Mouse (Mus musculus): ENCODE data around the gene Slco2b1. TPM values are rescaled to one million over a fixed set of nuclear protein-coding genes. Genes with fewer than 3 reads are reported as not detected.
"Not testable (repeated sequence)": the region's sequence is repeated elsewhere in the genome, so short reads cannot be mapped to it uniquely, and the experiment has no call there.

Gene Slco2b1
- total RNA-seq, 2 experiments from 2014 or later = 6.4 to 7.5 TPM

- intact Hi-C loops (cut with DNase I; ENCODE audit: low total_unique reads) = no loop called here
- DNase-seq = no peak
These were observed 12.6 kb downstream of the Slco2b1 start for GRCm38 (mm10) chr7:99698576-99698975.

- no peak for DNase-seq
- intact Hi-C loops (cut with DNase I; ENCODE audit: low total_unique reads) = no loop called here
These were observed 15.6 kb downstream of the Slco2b1 start for GRCm38 (mm10) chr7:99695471-99696057.

- intact Hi-C loops (cut with DNase I; ENCODE audit: low total_unique reads) = not testable (repeated sequence)
These were observed 16.7 kb downstream of the Slco2b1 start for GRCm38 (mm10) chr7:99694424-99694823.

GRCm38 (mm10) chr7:99693976-99694375 is 17.2 kb downstream of the Slco2b1 start:
- intact Hi-C loops (cut with DNase I; ENCODE audit: low total_unique reads) = no loop called here
- no peak for DNase-seq

More at GRCm38 (mm10) chr7:99694424-99694823, 16.7 kb downstream of the Slco2b1 start:
- DNase-seq = not testable (repeated sequence)

GRCm38 (mm10) chr7:99693387-99693786 is 17.8 kb downstream of the Slco2b1 start:
- intact Hi-C loops (cut with DNase I; ENCODE audit: low total_unique reads) = no loop called here
- no peak for DNase-seq

- DNase-seq = no peak
- intact Hi-C loops (cut with DNase I; ENCODE audit: low total_unique reads) = no loop called here
These were observed 18.7 kb downstream of the Slco2b1 start for GRCm38 (mm10) chr7:99692396-99692795.

GRCm38 (mm10) chr7:99690819-99691218 is 20.3 kb downstream of the Slco2b1 start:
- no peak for DNase-seq
- intact Hi-C loops (cut with DNase I; ENCODE audit: low total_unique reads) = no loop called here

GRCm38 (mm10) chr7:99684086-99684485 is 27.1 kb downstream of the Slco2b1 start:
- intact Hi-C loops (cut with DNase I; ENCODE audit: low total_unique reads) = no loop called here
- DNase-seq = no peak

GRCm38 (mm10) chr7:99680771-99681170 is 30.4 kb downstream of the Slco2b1 start:
- intact Hi-C loops (cut with DNase I; ENCODE audit: low total_unique reads) = no loop called here
- DNase-seq = no peak

- DNase-seq = no peak
- intact Hi-C loops (cut with DNase I; ENCODE audit: low total_unique reads) = loop anchor here (5.0 kb wide), 1 partner anchor 32 kb away; no protein-coding TSS in a partner anchor
These were observed 36.2 kb downstream of the Slco2b1 start for GRCm38 (mm10) chr7:99674890-99675289.

GRCm38 (mm10) chr7:99674209-99674608 is 36.9 kb downstream of the Slco2b1 start:
- DNase-seq = no peak
- intact Hi-C loops (cut with DNase I; ENCODE audit: low total_unique reads) = loop anchor here (5.0 kb wide), 1 partner anchor 33 kb away; no protein-coding TSS in a partner anchor

GRCm38 (mm10) chr7:99673188-99673587 is 38.0 kb downstream of the Slco2b1 start:
- DNase-seq = no peak
- intact Hi-C loops (cut with DNase I; ENCODE audit: low total_unique reads) = loop anchor here (5.0 kb wide), 1 partner anchor 34 kb away; no protein-coding TSS in a partner anchor

- intact Hi-C loops (cut with DNase I; ENCODE audit: low total_unique reads) = loop anchor here (5.0 kb wide), 1 partner anchor 36 kb away; no protein-coding TSS in a partner anchor
- no peak for DNase-seq
These were observed 39.4 kb downstream of the Slco2b1 start for GRCm38 (mm10) chr7:99671544-99672435.

GRCm38 (mm10) chr7:99670915-99671314 is 40.2 kb downstream of the Slco2b1 start:
- intact Hi-C loops (cut with DNase I; ENCODE audit: low total_unique reads) = loop anchor here (5.0 kb wide), 1 partner anchor 36 kb away; no protein-coding TSS in a partner anchor

GRCm38 (mm10) chr7:99668802-99669201 is 42.3 kb downstream of the Slco2b1 start:
- intact Hi-C loops (cut with DNase I; ENCODE audit: low total_unique reads) = no loop called here
- peak; percentile 68 for DNase-seq

More at GRCm38 (mm10) chr7:99670915-99671314, 40.2 kb downstream of the Slco2b1 start:
- DNase-seq = no peak

- DNase-seq = peak; percentile 57
- intact Hi-C loops (cut with DNase I; ENCODE audit: low total_unique reads) = no loop called here
These were observed 44.0 kb downstream of the Slco2b1 start for GRCm38 (mm10) chr7:99667096-99667495.

GRCm38 (mm10) chr7:99665731-99666452 is 45.2 kb downstream of the Slco2b1 start:
- intact Hi-C loops (cut with DNase I; ENCODE audit: low total_unique reads) = no loop called here
- DNase-seq = peak; percentile 50

GRCm38 (mm10) chr7:99664571-99665485 is 46.3 kb downstream of the Slco2b1 start:
- intact Hi-C loops (cut with DNase I; ENCODE audit: low total_unique reads) = loop anchor here (5.0 kb wide), 1 partner anchor 132 kb away; no protein-coding TSS in a partner anchor
- DNase-seq = peak; percentile 85

Measured in gastrocnemius, postnatal 14 days (tissue).